13 mouse cellular contexts compared by ENCODE assay signal in genomic region chr9:35110567-35110966, GRCm38 (mm10). TPM values are rescaled to one million over a fixed set of nuclear protein-coding genes. Genes with fewer than 3 reads are reported as not detected.
DNase-seq lines count a peak whose midpoint lies in the region; ATAC-seq lines count a peak whose summit lies in the region.
"Had no signal": no experiment of that assay in that cellular context is flagged by ENCODE, and none has a peak within 500 bp of the region (broad histone marks: within the 10 kb centered on the region; RNA-seq: fewer than 3 reads in every experiment).

No protein-coding gene starts in this region.

- no peaks in the 10 kb centered on the region for H3K27me3 ChIP-seq in heart, embryonic 15.5 days

- H3K4me1 ChIP-seq in heart, embryonic 15.5 days (replicated peaks), result peaks cover 63% of the 10 kb centered on the region

- no peak overlapping the region for H3K4me2 ChIP-seq in heart, embryonic 15.5 days
- H3K4me2 ChIP-seq: midbrain, embryonic 11.5 days had no signal

- H3K4me3 ChIP-seq in heart, embryonic 15.5 days, result no peak overlapping the region

- H3K9ac ChIP-seq in heart, embryonic 15.5 days, result no peak overlapping the region

- WGBS in heart, embryonic 15.5 days, result 68% methylated on average over 4 of the region's 4 CpGs

- ATAC-seq in heart, embryonic 15.5 days (replicated peaks; ENCODE audit: insufficient number of reproducible peaks, insufficient read depth, low FRiP score, low read depth), result no peak
- ATAC-seq in granulocyte monocyte progenitor cell, adult 5-6 weeks (replicated peaks; ENCODE audit: poor library complexity, severe bottlenecking), result no peak
- ATAC-seq: forebrain, embryonic 14.5 days had no signal

- no peaks in the 10 kb centered on the region for H3K9me3 ChIP-seq in heart, embryonic 15.5 days (replicated peaks)

- H3K27ac ChIP-seq in heart, embryonic 15.5 days, result peak overlapping the region; percentile 17

- peak; percentile 34 for DNase-seq in adrenal gland, postnatal 10 days
- DNase-seq in adrenal gland, adult 8-10 months, result no peak
- no peak for DNase-seq in heart, adult 9 months (ENCODE audit: low spot score in 2 of 2)
- peak; percentile 50 for DNase-seq in urinary bladder, postnatal 14 days (ENCODE audit: low spot score)
- no peak for DNase-seq in urinary bladder, postnatal 25 days (ENCODE audit: low spot score)
- DNase-seq in spleen, postnatal 14 days (ENCODE audit: low spot score in 2 of 2), result no peak
- DNase-seq: cerebellum, adult 9-10 months; gastrocnemius, postnatal 14 days; spleen, adult 18-20 months had no signal

- no peaks in the 10 kb centered on the region for H3K36me3 ChIP-seq in heart, embryonic 15.5 days

RNA-seq across cellular contexts. Expression of gene St3gal4, which starts 8.5 kb away (rescaled TPM):
- total RNA-seq in adrenal gland, postnatal 10 days (2021), result 10 to 100 TPM; 39.2 to 40.2 TPM
- 10 to 100 TPM; 32.8 to 55.5 (median 44.3) TPM for total RNA-seq in adrenal gland, adult 8-10 months (2022)
- polyA plus RNA-seq in heart, embryonic 15.5 days (2015; fragmentation: Nextera tagmentation; extraction: Ambion mirVana), result 22.3 and 23.0 TPM in 2 replicates
- 39.2 and 44.6 TPM in 2 replicates for total RNA-seq in granulocyte monocyte progenitor cell, adult 5-6 weeks (2014; fragmentation: Nextera tagmentation)
- total RNA-seq in granulocyte monocyte progenitor cell, adult 5-6 weeks (2017), result 35.6 and 41.8 TPM in 2 replicates

Comparison
In these comparisons a context has a peak if more than half of its experiments do, and no peak if none do; other contexts are left out.
1. DNase-seq: peak in adrenal gland, postnatal 10 days (single experiment) and urinary bladder, postnatal 14 days (single experiment); none in adrenal gland, adult 8-10 months (single experiment), heart, adult 9 months (0 of 2), urinary bladder, postnatal 25 days (single experiment) and spleen, postnatal 14 days (0 of 2).